Mouse (Mus musculus): ENCODE results near the gene Upk2. TPM values are rescaled to one million over a fixed set of nuclear protein-coding genes. Genes with fewer than 3 reads are reported as not detected.
A peak's percentile ranks its signal among the peaks of the same experiment; 100 is the strongest.

Gene Upk2
- polyA plus RNA-seq, 1 experiment from 2014 or later, result 7.6 TPM

DNA sequence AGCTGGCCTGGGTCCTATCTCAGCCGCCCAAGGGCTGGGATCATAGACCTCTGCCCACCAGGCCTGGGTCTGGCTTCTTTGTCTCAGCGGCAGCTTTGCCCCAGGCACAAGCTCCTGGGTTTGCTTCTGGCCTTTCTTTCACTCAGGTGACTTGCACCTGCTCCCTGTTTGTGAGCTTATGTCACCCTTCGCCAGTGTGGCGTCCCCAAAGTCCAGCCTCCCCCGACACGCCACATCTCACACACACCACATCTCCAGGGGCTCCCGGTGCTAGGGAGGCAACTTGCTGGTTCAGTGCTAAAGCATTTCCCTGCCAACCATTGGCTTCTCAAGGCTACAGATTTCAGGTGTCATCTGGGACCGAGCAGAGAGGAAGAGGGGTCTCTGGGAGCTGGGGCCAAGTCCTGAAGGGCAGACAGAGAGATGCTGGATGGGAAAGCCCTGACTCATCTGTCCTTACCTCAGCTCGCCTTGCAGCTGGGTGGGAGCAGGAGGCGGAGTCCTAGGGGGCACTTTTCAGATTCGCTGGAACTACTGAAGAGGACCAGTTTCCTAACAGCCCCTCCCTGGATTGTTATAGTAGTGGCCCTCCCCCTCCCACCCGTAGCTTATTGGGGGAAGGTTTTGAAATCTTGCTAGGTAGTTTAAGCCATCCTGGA is 42.2 kb upstream of the Upk2 start:
- Histone ChIP-seq H3K36me3 (ENCODE audit: insufficient read depth, low read length) (peaks cover 10% of the 10 kb centered on the region), H3K9ac (replicated peaks; ENCODE audit: low read length) (no peak overlapping the region), H3K27me3 (ENCODE audit: insufficient read depth, low read length) (no peaks in the 10 kb centered on the region), H3K4me3 (ENCODE audit: low read length) (no peak overlapping the region), H3K4me1 (ENCODE audit: insufficient read depth, low read length) (peaks cover 92% of the 10 kb centered on the region), H3K27ac (ENCODE audit: low read length) (peak overlapping the region; percentile 31; the same call in 1 of the 2 replicates), H3K4me2 (replicated peaks; ENCODE audit: low read depth, low read length) (peak overlapping the region; percentile 89), H3K9me3 (ENCODE audit: low read length) (no peaks in the 10 kb centered on the region)
- 52% methylated on average over 12 of the region's 12 CpGs for WGBS
- no peak for ATAC-seq (ENCODE audit: low FRiP score, low TSS enrichment)

DNA sequence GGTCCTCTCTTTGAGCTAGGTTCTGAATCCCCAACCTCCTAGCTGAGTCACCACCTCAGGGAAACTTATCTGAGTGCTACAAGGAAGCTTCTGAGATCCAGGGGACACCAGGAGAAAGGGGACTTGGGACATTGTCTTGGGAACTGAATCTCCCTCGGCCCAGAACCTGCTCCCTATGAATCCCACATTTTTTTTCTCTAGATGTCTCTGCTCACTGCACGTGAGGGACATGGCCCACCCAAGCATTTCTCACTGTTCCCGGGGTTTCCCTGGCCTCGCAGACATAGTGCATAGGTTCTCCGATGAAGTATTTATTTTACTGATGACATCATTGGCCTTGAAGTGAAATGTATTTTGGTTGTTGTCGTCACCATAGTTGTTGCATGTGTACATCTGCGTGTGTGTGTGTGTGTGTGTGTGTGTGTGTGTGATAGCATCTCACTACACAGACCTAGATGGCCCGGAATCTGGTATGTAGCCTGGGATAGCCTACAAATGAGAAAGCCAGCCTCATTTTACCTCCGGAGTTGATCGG is 41.1 kb upstream of the Upk2 start:
- WGBS, result 80% methylated on average over 10 of the region's 10 CpGs
- no peaks in the 10 kb centered on the region for H3K9me3 ChIP-seq (ENCODE audit: low read length)
- H3K27me3 ChIP-seq (ENCODE audit: insufficient read depth, low read length), result no peaks in the 10 kb centered on the region
- peaks cover under 1% of the 10 kb centered on the region; the same call in 1 of the 2 replicates for H3K36me3 ChIP-seq (ENCODE audit: insufficient read depth, low read length)
- peaks cover 92% of the 10 kb centered on the region for H3K4me1 ChIP-seq (ENCODE audit: insufficient read depth, low read length)
- no peak overlapping the region for H3K9ac ChIP-seq (replicated peaks; ENCODE audit: low read length)
- no peak for ATAC-seq (ENCODE audit: low FRiP score, low TSS enrichment)
- H3K27ac ChIP-seq (ENCODE audit: low read length), result no peak overlapping the region
- no peak overlapping the region for H3K4me2 ChIP-seq (replicated peaks; ENCODE audit: low read depth, low read length)
- H3K4me3 ChIP-seq (ENCODE audit: low read length), result no peak overlapping the region

DNA sequence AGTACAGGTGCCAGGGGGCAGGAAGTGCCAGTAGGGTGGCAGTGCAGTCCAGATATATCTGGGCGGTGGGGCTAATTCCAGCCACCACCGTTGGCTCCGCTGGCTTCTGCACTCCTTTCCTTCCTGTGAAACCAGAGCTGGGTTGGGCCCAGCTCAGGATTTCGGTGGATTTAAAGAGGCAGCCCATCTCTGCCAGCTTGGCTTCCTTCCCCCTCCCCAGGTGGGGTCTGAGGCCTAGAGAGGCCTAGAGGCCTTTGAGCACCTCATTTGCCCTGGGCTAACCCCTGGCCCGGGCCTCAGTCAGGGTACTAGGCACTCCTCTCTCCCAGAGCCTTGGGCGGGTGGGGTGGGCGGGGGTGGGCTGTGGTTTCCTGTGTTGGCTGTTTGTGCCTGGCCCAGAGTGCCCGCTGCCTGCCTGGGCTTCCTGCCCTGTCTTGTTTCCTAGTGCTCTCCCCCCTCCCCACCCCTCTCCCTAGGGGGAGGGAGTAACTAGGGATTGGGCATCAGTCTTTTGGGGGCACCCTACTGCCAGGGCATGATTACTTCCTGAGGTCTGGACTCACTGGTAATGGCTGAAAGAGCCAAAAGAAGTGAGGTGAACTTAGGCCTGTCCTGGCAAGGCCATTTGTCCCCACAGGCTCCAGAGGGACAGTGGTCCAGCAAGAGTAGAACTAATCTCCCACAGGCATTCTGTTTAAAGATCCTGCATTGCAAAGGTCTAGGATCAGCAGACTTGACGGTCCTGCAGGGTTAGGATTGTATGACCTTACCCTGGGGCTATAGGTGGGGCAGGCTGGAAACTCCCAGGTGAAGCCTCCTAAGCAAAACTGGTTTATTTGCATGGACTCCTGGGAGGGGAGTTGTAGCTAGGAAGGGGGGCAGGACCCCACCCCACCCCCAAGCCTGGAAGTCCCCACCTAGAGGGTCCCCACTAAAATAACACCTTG is 40.4 kb upstream of the Upk2 start:
- Histone ChIP-seq H3K4me2 (replicated peaks; ENCODE audit: low read depth, low read length) (peak overlapping the region; percentile 25), H3K9ac (replicated peaks; ENCODE audit: low read length) (peak overlapping the region; percentile 49), H3K27ac (ENCODE audit: low read length) (peak overlapping the region; percentile 87), H3K9me3 (ENCODE audit: low read length) (no peaks in the 10 kb centered on the region), H3K4me3 (ENCODE audit: low read length) (0 out of 2 replicates have a peak overlapping the region, but pooled peaks have one; percentile 13), H3K27me3 (ENCODE audit: insufficient read depth, low read length) (no peaks in the 10 kb centered on the region), H3K4me1 (ENCODE audit: insufficient read depth, low read length) (peaks cover 92% of the 10 kb centered on the region), H3K36me3 (ENCODE audit: insufficient read depth, low read length) (no peaks in the 10 kb centered on the region)
- 35% methylated on average over 9 of the region's 9 CpGs for WGBS
- no peak for ATAC-seq (ENCODE audit: low FRiP score, low TSS enrichment)

DNA sequence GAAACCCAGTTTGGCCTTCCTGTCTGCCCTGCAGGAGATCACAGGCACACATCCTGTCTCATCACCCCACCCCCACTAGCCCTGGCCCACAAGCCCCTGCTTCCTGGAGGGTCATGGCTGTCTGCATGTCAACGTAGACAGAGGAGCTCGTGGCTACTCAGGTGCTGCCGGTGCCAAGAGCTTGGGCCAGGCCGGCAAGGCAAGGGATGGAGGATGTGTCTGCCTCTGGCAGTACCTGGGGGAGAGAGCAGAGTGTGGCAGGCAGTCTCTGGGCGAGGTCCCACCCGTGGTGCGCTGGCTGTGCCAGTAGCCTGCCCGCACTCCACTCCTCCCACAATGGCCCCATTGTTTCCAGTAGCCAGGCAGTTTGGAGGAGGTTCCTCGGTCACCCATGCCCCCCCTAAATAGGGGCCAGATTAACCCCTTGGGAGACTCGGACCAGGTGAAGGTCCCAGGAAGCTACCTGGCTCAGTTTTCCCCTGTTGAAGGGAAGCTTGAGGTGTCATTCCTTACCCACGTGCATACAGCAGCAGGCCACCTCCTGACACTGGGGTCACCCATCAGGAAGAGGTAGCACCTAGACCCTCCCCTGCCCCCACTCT is 39.6 kb upstream of the Upk2 start:
- Histone ChIP-seq H3K36me3 (ENCODE audit: insufficient read depth, low read length) (no peaks in the 10 kb centered on the region), H3K9me3 (ENCODE audit: low read length) (no peaks in the 10 kb centered on the region), H3K27me3 (ENCODE audit: insufficient read depth, low read length) (no peaks in the 10 kb centered on the region), H3K27ac (ENCODE audit: low read length) (peak overlapping the region; percentile 87), H3K4me2 (replicated peaks; ENCODE audit: low read depth, low read length) (peak overlapping the region; percentile 25), H3K4me1 (ENCODE audit: insufficient read depth, low read length) (peaks cover 92% of the 10 kb centered on the region), H3K4me3 (ENCODE audit: low read length) (peak overlapping the region; percentile 13; the same call in 1 of the 2 replicates), H3K9ac (replicated peaks; ENCODE audit: low read length) (peak overlapping the region; percentile 49)
- 11% methylated on average over 11 of the region's 11 CpGs for WGBS
- ATAC-seq (ENCODE audit: low FRiP score, low TSS enrichment), result no peak

DNA sequence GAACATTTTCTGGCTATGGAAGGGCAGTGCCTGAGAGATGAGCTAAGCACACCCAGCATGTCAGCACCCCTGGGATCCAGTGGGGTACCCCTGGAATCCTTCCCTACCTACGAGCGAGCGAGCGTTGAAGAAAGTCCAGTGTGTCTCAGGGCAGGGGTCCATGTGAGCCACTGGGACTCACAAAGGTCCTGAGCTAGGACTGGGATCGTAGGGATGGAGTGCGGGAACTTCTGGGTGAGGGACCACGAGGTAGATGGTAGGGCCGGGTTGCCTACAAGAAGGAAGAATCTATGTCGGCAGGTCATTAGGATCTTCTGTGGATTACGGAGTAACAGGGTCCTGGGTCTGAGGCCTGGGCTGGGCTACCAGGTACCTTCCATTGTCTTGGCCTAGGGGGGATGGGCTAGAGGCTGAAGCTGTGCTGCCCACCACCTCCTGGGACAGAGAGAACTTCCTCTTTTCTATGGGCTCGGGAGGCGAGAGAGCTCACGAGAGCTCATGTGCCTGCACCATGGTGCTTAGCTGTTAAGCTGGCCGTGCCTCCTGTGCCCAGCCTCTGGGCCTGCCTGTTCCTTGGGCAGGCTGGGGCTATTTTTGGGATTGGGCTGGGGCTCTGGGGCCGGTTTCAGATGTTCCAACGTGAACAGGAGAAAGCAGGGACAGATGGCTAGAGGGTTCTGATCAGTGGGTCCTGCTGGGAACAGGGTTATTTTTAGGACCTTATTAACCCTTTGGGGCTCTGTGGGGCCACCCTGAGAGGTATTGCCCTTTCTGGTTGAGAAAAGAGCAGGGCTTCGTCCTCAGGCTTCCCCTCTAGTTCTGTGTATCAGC is 38.1 kb upstream of the Upk2 start:
- H3K4me3 ChIP-seq (ENCODE audit: low read length), result no peak overlapping the region
- WGBS, result 75% methylated on average over 17 of the region's 17 CpGs
- no peaks in the 10 kb centered on the region for H3K36me3 ChIP-seq (ENCODE audit: insufficient read depth, low read length)
- no peak overlapping the region for H3K27ac ChIP-seq (ENCODE audit: low read length)
- ATAC-seq (ENCODE audit: low FRiP score, low TSS enrichment), result no peak
- peak overlapping the region; percentile 49; the same call in 1 of the 2 replicates for H3K9ac ChIP-seq (replicated peaks; ENCODE audit: low read length)
- H3K27me3 ChIP-seq (ENCODE audit: insufficient read depth, low read length), result no peaks in the 10 kb centered on the region
- no peak overlapping the region for H3K4me2 ChIP-seq (replicated peaks; ENCODE audit: low read depth, low read length)
- H3K4me1 ChIP-seq (ENCODE audit: insufficient read depth, low read length), result peaks cover 94% of the 10 kb centered on the region
- no peaks in the 10 kb centered on the region for H3K9me3 ChIP-seq (ENCODE audit: low read length)

DNA sequence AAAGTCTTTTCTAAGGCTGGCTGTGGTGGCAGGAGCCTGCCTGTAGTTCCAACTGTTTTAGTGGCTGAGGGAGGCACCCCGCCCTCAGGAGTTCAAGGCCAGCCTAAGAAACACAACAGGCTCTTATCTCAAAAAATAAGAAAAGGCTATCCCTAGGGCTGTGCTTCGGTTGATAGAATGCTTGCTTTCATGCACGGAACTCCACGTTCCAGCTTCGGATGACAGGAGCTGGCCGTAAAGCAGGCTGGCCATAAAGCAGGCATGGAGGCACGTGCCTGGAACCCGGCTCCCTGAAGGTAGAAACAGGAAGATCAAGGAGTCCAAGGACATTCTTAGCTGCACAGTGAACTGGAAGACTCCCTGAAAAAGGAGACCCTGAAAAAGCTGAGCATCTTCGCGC is 36.6 kb upstream of the Upk2 start:
- Histone ChIP-seq H3K9me3 (ENCODE audit: low read length) (no peaks in the 10 kb centered on the region), H3K4me2 (replicated peaks; ENCODE audit: low read depth, low read length) (no peak overlapping the region), H3K4me1 (ENCODE audit: insufficient read depth, low read length) (peaks cover 94% of the 10 kb centered on the region), H3K9ac (replicated peaks; ENCODE audit: low read length) (peak overlapping the region; percentile 42; the same call in 1 of the 2 replicates), H3K36me3 (ENCODE audit: insufficient read depth, low read length) (no peaks in the 10 kb centered on the region), H3K27me3 (ENCODE audit: insufficient read depth, low read length) (no peaks in the 10 kb centered on the region), H3K4me3 (ENCODE audit: low read length) (no peak overlapping the region), H3K27ac (ENCODE audit: low read length) (peak overlapping the region; percentile 94)
- WGBS, result 34% methylated on average over 10 of the region's 10 CpGs
- no peak for ATAC-seq (ENCODE audit: low FRiP score, low TSS enrichment)

DNA sequence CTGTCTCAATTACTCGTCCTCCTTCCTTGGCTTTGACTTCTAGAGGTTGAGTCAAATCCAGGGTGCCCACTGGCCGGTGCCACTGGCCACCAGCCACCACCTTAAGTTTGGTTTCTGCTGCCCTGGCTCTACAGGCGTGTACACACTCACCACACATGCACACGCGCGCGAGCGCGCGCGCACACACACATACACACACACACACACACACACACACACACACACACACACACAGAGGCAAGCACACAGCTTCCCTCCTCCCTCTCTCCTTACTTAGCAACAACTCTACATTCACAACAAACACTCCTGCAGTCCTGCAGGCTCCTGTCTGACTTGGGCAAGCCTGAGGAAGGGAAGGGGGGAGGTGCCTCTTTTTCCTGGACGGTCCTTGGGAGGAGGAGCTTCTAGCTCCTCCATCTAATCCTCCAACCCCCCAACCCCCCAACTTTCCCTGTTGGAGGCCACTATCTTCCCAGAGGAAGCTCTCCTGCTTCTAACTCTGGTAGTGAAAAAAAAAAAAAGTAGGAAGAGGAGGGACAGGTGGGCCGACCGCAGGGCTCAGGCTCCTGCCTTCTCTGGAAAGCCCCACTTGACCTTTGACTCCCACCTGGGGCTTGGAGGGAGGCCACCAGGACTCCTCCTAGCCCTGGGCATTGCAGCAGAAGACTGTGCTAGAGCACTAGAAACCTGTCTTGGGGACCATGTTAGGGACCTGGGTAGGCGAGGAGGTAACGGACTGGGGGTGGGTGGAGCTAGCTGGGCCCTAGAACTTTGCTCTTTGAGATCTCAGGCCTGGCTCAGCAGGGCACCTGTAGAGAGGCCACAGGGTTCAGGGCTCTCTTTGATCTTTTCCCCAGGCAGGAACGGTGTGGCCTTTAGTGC is 35.6 kb upstream of the Upk2 start:
- H3K9me3 ChIP-seq (ENCODE audit: low read length), result no peaks in the 10 kb centered on the region
- H3K4me2 ChIP-seq (replicated peaks; ENCODE audit: low read depth, low read length), result peak overlapping the region; percentile 82
- no peaks in the 10 kb centered on the region for H3K36me3 ChIP-seq (ENCODE audit: insufficient read depth, low read length)
- no peaks in the 10 kb centered on the region for H3K27me3 ChIP-seq (ENCODE audit: insufficient read depth, low read length)
- ATAC-seq (ENCODE audit: low FRiP score, low TSS enrichment), result peak; percentile 13
- H3K4me1 ChIP-seq (ENCODE audit: insufficient read depth, low read length), result peaks cover 99% of the 10 kb centered on the region
- H3K27ac ChIP-seq (ENCODE audit: low read length), result peak overlapping the region; percentile 94
- peak overlapping the region; percentile 92 for H3K4me3 ChIP-seq (ENCODE audit: low read length)
- 13% methylated on average over 13 of the region's 17 CpGs for WGBS
- peak overlapping the region; percentile 57 for H3K9ac ChIP-seq (replicated peaks; ENCODE audit: low read length)

DNA sequence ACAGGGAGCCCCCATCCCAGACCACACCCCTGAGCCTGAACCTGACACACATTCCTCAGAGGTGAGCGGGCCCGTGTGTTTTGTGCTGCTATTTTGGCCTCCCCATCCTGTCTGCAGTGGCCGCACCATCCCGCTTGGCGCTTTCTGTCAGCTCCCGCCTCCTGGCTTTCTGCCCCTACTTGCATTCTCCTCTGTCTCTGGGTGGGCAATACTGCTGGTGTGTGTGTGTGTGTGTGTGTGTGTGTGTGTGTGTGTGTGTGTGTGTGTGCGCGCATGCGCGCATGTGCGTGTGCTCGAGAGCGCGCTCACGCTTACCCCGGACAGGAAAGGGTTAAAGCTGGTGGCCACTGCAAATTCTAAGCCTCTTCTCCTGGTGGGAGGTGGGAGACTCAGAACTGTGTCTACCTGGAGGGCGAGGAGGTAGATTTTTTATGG is 34.9 kb upstream of the Upk2 start:
- peak overlapping the region; percentile 57 for H3K9ac ChIP-seq (replicated peaks; ENCODE audit: low read length)
- no peak for ATAC-seq (ENCODE audit: low FRiP score, low TSS enrichment)
- no peaks in the 10 kb centered on the region for H3K9me3 ChIP-seq (ENCODE audit: low read length)
- no peaks in the 10 kb centered on the region for H3K36me3 ChIP-seq (ENCODE audit: insufficient read depth, low read length)
- 3% methylated on average over 17 of the region's 17 CpGs for WGBS
- peak overlapping the region; percentile 92 for H3K4me3 ChIP-seq (ENCODE audit: low read length)
- H3K27me3 ChIP-seq (ENCODE audit: insufficient read depth, low read length), result no peaks in the 10 kb centered on the region
- peaks cover 99% of the 10 kb centered on the region for H3K4me1 ChIP-seq (ENCODE audit: insufficient read depth, low read length)
- peak overlapping the region; percentile 82 for H3K4me2 ChIP-seq (replicated peaks; ENCODE audit: low read depth, low read length)
- H3K27ac ChIP-seq (ENCODE audit: low read length), result peak overlapping the region; percentile 94
